Mouse (Mus musculus) intestine, embryonic 16.5 days (tissue): ENCODE results near the gene Scaf4. TPM values are rescaled to one million over a fixed set of nuclear protein-coding genes. Genes with fewer than 3 reads are reported as not detected.
A peak's percentile ranks its signal among the peaks of the same experiment; 100 is the strongest.

Experiments
- ATAC-seq: fragments of 200-750 bp; cut with Nextera tagmentation; 2 replicates; pipeline ENCODE4 v1.8.0; 2017; ENCODE audit warnings: moderate TSS enrichment, moderate library complexity
- H3K27ac ChIP-seq: fragments of 300-500 bp; sonication (generic); 2 replicates; pipeline ENCODE4 v1.5.1; 2014; ENCODE audit warnings: mild to moderate bottlenecking, low read length
- H3K27me3 ChIP-seq: fragments of 300-500 bp; sonication (generic); replicated peaks from 2 replicates; pipeline ENCODE4 v1.6.1; 2014; ENCODE audit warnings: low read length, control low read depth, mixed read lengths; ENCODE audit not compliant: control insufficient read depth, insufficient read depth
- H3K36me3 ChIP-seq: fragments of 300-500 bp; sonication (generic); 2 replicates; pipeline ENCODE4 v1.6.1; 2014; ENCODE audit warnings: low read length, control low read depth; ENCODE audit not compliant: control insufficient read depth, insufficient read depth
- H3K4me1 ChIP-seq: fragments of 300-500 bp; sonication (generic); 2 replicates; pipeline ENCODE4 v1.6.1; 2014; ENCODE audit warnings: low read length, control low read depth, mixed read lengths; ENCODE audit not compliant: control insufficient read depth, insufficient read depth
- H3K4me2 ChIP-seq: fragments of 300-500 bp; sonication (generic); 2 replicates; pipeline ENCODE4 v1.6.1; 2014; ENCODE audit warnings: low read depth, low read length, control low read depth
- H3K4me3 ChIP-seq: fragments of 300-500 bp; sonication (generic); 2 replicates; pipeline ENCODE4 v1.5.1; 2014; ENCODE audit warnings: mild to moderate bottlenecking, low read length
- H3K9ac ChIP-seq: fragments of 300-500 bp; sonication (generic); 2 replicates; pipeline ENCODE4 v1.6.1; 2014; ENCODE audit warnings: low read depth, low read length
- H3K9me3 ChIP-seq: fragments of 300-500 bp; sonication (generic); 2 replicates; pipeline ENCODE4 v1.6.1; 2016; ENCODE audit warnings: low read length, control low read depth; ENCODE audit not compliant: control insufficient read depth
- WGBS: fragments of 180-500 bp; shearing (Covaris S2); extraction: QIAGEN DNeasy Blood & Tissue Kit; methylation state at CpG from one replicate; pipeline ENCODE4 v1.1.7; 2014; 5-methylcytosine and 5-hydroxymethylcytosine counted together
- polyA plus RNA-seq: library from polyadenylated mRNA; unstranded; fragments of >200 nt; fragmentation: Nextera tagmentation; extraction: Ambion mirVana; gene quantifications from 2 replicates; pipeline ENCODE4 v1.2.1, GENCODE M21; 2015

The Scaf4 gene
- polyA plus RNA-seq, 1 experiment from 2014 or later, result 15.4 TPM

DNA sequence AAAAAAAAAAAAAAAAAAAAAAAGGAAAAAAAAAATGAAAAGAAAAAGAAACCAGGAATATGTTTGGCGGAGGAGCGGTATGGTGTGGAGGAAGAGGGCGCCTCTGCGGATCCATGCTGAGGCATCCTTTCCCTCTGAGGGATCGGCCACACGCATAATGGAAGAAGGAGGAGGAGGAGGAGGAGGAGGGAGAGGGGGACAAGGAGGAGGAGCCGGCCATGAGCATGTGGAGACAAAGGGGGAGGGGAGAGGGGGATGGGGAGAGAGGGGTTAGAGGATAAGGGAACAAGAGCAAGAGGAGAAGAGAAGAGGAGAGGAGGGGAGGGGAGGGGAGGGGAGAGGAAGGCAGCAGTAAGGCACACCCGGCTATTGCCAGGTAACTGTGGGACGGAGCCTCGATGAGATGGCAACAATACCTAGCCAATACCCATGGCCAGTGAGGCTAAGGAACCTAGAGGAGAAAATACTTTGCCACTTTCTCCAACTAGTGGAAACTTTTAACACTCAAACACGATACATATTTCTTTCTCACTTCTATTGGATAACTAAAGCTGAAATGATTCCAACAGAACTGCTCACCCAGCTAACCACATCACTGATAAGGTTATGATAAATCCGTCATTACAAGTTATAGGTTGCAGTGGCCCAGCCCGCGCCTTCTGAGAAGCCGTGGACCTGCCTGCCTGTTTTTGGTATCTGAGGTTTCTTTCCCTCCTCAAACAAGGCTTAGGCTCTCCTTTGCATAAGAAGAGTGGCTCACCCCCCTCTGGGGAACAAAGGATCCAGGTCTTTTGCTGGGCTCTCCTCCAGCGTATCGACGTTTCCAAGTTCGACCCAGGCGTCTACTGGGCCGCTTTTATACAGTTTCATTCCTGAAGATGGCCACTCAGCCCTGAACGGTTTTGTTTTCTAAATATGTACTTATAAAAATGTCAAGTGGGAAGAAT is 13.4 kb upstream of the Scaf4 start:
- no peaks in the 10 kb centered on the region for H3K9me3 ChIP-seq
- no peaks in the 10 kb centered on the region for H3K27me3 ChIP-seq
- no peak overlapping the region for H3K27ac ChIP-seq
- no peaks in the 10 kb centered on the region for H3K4me1 ChIP-seq
- ATAC-seq, result no peak
- H3K9ac ChIP-seq, result no peak overlapping the region
- no peak overlapping the region for H3K4me3 ChIP-seq
- no peak overlapping the region; the same call in 1 of the 2 replicates for H3K4me2 ChIP-seq
- no peaks in the 10 kb centered on the region for H3K36me3 ChIP-seq
- 28% methylated on average over 21 of the region's 22 CpGs for WGBS

- Histone ChIP-seq H3K27ac (no peak overlapping the region), H3K4me3 (no peak overlapping the region), H3K27me3 (no peaks in the 10 kb centered on the region), H3K9me3 (no peaks in the 10 kb centered on the region), H3K9ac (no peak overlapping the region), H3K4me2 (no peak overlapping the region), H3K4me1 (no peaks in the 10 kb centered on the region), H3K36me3 (no peaks in the 10 kb centered on the region)
- no peak for ATAC-seq
- WGBS, result 46% methylated on average over 6 of the region's 6 CpGs
These were observed 7.4 kb upstream of the Scaf4 start for GRCm38 (mm10) chr16:90291675-90292074.

DNA sequence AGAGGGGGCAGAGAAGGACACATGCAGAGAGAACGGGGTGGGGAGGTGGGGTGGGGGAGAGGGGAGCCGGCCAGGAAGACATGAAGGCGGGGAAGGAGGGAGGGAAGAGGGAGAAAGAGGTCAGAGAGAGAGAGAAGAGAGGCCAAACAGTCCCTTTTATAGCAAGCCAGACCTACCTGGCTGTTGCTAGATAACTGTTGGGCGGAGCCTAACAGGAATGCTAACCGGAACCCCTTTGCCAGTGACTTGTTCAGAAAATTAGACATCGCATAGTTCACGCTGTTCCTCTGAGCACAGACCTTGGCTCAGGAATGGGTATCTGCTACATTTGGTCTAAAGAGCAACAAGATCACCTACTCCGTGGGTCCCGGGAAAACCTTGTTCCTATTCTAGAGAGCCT is 6.7 kb upstream of the Scaf4 start:
- WGBS, result 54% methylated on average over 9 of the region's 9 CpGs
- H3K4me1 ChIP-seq, result no peaks in the 10 kb centered on the region
- H3K4me3 ChIP-seq, result peak overlapping the region; percentile 23; the same call in 1 of the 2 replicates
- H3K4me2 ChIP-seq, result peak overlapping the region; percentile 41
- H3K9ac ChIP-seq, result no peak overlapping the region
- H3K27ac ChIP-seq, result no peak overlapping the region
- ATAC-seq, result peak; percentile 56; the same call in 1 of the 2 replicates
- no peaks in the 10 kb centered on the region for H3K36me3 ChIP-seq
- H3K9me3 ChIP-seq, result no peaks in the 10 kb centered on the region
- H3K27me3 ChIP-seq, result no peaks in the 10 kb centered on the region

GRCm38 (mm10) chr16:90284916-90285315 is 613 bp upstream of the Scaf4 start:
- H3K9me3 ChIP-seq, result no peaks in the 10 kb centered on the region
- WGBS, result 4% methylated on average over 15 of the region's 15 CpGs
- H3K36me3 ChIP-seq, result no peaks in the 10 kb centered on the region
- H3K9ac ChIP-seq, result peak overlapping the region; percentile 99
- peak overlapping the region; percentile 99 for H3K4me3 ChIP-seq
- no peaks in the 10 kb centered on the region for H3K27me3 ChIP-seq
- H3K4me1 ChIP-seq, result peaks cover 31% of the 10 kb centered on the region
- peak overlapping the region; percentile 97 for H3K27ac ChIP-seq
- peak; percentile 2; the same call in 1 of the 2 replicates for ATAC-seq
- H3K4me2 ChIP-seq, result peak overlapping the region; percentile 71

- H3K9me3 ChIP-seq, result no peaks in the 10 kb centered on the region
- H3K27me3 ChIP-seq, result no peaks in the 10 kb centered on the region
- WGBS, result under 1% methylated on average over 42 of the region's 53 CpGs
- H3K4me3 ChIP-seq, result peak overlapping the region; percentile 99
- H3K4me2 ChIP-seq, result peak overlapping the region; percentile 93
- H3K4me1 ChIP-seq, result peaks cover 36% of the 10 kb centered on the region
- no peaks in the 10 kb centered on the region for H3K36me3 ChIP-seq
- peak; percentile 41 for ATAC-seq
- H3K27ac ChIP-seq, result peak overlapping the region; percentile 97
- H3K9ac ChIP-seq, result peak overlapping the region; percentile 99
These were observed 918 bp downstream of the Scaf4 start for GRCm38 (mm10) chr16:90283266-90283904.

- 35% methylated on average over 14 of the region's 14 CpGs for WGBS
- no peak for ATAC-seq
- Histone ChIP-seq H3K27ac (no peak overlapping the region; the same call in 1 of the 2 replicates), H3K4me1 (peaks cover 37% of the 10 kb centered on the region), H3K27me3 (no peaks in the 10 kb centered on the region), H3K9ac (peak overlapping the region; percentile 99), H3K36me3 (no peaks in the 10 kb centered on the region), H3K4me3 (peak overlapping the region; percentile 99), H3K9me3 (no peaks in the 10 kb centered on the region), H3K4me2 (peak overlapping the region; percentile 93)
These were observed 1.6 kb downstream of the Scaf4 start for GRCm38 (mm10) chr16:90282620-90283265.

DNA sequence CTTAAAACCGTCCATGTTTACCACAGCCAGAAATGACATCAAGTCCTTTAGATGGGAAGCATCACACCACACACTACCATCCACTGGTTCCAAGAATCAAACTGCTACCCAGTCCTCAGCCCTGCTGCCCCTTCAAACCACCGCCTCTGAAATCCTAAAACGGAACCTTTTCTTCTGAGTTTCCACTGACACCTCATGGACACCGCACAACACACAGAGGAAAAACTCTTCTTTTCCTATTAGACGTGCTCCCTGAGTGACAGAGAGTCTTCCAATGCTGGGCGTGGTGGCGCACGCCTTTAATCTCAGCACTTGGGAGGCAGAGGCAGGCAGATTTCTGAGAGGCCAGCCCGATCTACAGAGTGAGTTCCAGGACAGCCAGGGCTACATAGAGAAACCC is 2.9 kb downstream of the Scaf4 start:
- Histone ChIP-seq H3K4me2 (no peak overlapping the region), H3K4me1 (peaks cover 44% of the 10 kb centered on the region)
- WGBS, result 87% methylated on average over 9 of the region's 9 CpGs

GRCm38 (mm10) chr16:90280989-90281388 is 3.3 kb downstream of the Scaf4 start:
- no peak for ATAC-seq
- WGBS, result 69% methylated on average over 5 of the region's 5 CpGs
- H3K27me3 ChIP-seq, result no peaks in the 10 kb centered on the region

More for the DNA sequence above, 2.9 kb downstream of the Scaf4 start:
- no peaks in the 10 kb centered on the region for H3K9me3 ChIP-seq
- no peaks in the 10 kb centered on the region for H3K27me3 ChIP-seq
- H3K4me3 ChIP-seq, result no peak overlapping the region
- no peak for ATAC-seq
- no peak overlapping the region for H3K9ac ChIP-seq
- no peak overlapping the region for H3K27ac ChIP-seq
- H3K36me3 ChIP-seq, result no peaks in the 10 kb centered on the region

DNA sequence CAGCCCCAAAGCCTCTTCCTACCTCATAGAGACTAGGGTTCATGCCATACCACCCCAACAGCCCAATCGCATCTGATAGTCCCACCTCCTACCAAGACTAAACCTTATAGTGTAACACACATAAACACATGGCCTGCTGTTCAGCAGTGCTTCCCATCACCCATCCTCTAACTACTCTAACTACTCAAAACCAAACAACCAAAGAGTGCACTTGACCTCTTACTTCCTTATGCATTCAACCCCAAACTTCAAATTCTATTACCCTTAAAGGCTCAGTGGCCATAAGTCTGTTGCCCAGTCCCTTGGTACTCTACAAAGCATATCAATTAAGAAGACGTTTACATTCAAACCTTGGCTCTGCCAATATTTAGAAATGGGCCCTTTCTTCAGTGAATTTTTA is 3.8 kb downstream of the Scaf4 start:
- no peaks in the 10 kb centered on the region for H3K27me3 ChIP-seq
- no peaks in the 10 kb centered on the region for H3K36me3 ChIP-seq
- WGBS, result 58% methylated on average over 2 of the region's 2 CpGs
- H3K4me1 ChIP-seq, result peaks cover 44% of the 10 kb centered on the region
- no peak overlapping the region for H3K9ac ChIP-seq
- H3K9me3 ChIP-seq, result no peaks in the 10 kb centered on the region
- no peak overlapping the region for H3K4me2 ChIP-seq
- no peak for ATAC-seq
- no peak overlapping the region for H3K4me3 ChIP-seq
- H3K27ac ChIP-seq, result no peak overlapping the region

More at GRCm38 (mm10) chr16:90280989-90281388, 3.3 kb downstream of the Scaf4 start:
- H3K36me3 ChIP-seq, result no peaks in the 10 kb centered on the region
- H3K4me2 ChIP-seq, result no peak overlapping the region
- no peak overlapping the region for H3K27ac ChIP-seq
- no peaks in the 10 kb centered on the region for H3K9me3 ChIP-seq
- no peak overlapping the region for H3K9ac ChIP-seq
- H3K4me3 ChIP-seq, result no peak overlapping the region
- H3K4me1 ChIP-seq, result peaks cover 44% of the 10 kb centered on the region
